Mouse (Mus musculus) hindbrain, embryonic 13.5 days (tissue): ENCODE data around the gene Trpv5. TPM values are rescaled to one million over a fixed set of nuclear protein-coding genes. Genes with fewer than 3 reads are reported as not detected.
A peak's percentile ranks its signal among the peaks of the same experiment; 100 is the strongest.

Source experiments
- ATAC-seq: fragments of 200-750 bp; cut with Nextera tagmentation; 2 replicates; pipeline ENCODE4 v1.8.0; 2017; ENCODE audit warnings: moderate TSS enrichment; ENCODE audit not compliant: low FRiP score
- H3K27ac ChIP-seq: fragments of 300-500 bp; sonication (generic); 2 replicates; pipeline ENCODE4 v1.5.1; 2015; ENCODE audit warnings: inconsistent platforms, mild to moderate bottlenecking, moderate library complexity
- H3K27me3 ChIP-seq: fragments of 300-500 bp; sonication (generic); 2 replicates; pipeline ENCODE4 v1.6.1; 2015; ENCODE audit warnings: mild to moderate bottlenecking, inconsistent platforms
- H3K36me3 ChIP-seq: fragments of 300-500 bp; sonication (generic); 2 replicates; pipeline ENCODE4 v1.6.1; 2015; ENCODE audit warnings: mild to moderate bottlenecking, inconsistent platforms
- H3K4me1 ChIP-seq: fragments of 300-500 bp; sonication (generic); replicated peaks from 2 replicates; pipeline ENCODE4 v1.6.1; 2015; ENCODE audit warnings: inconsistent platforms
- H3K4me2 ChIP-seq: fragments of 300-500 bp; sonication (generic); 2 replicates; pipeline ENCODE4 v1.6.1; 2015; ENCODE audit warnings: inconsistent platforms, mild to moderate bottlenecking, moderate library complexity
- H3K4me3 ChIP-seq: fragments of 300-500 bp; sonication (generic); 2 replicates; pipeline ENCODE4 v1.5.1; 2015; ENCODE audit warnings: mild to moderate bottlenecking, inconsistent platforms
- H3K9ac ChIP-seq: fragments of 300-500 bp; sonication (generic); 2 replicates; pipeline ENCODE4 v1.6.1; 2015; ENCODE audit warnings: mild to moderate bottlenecking, inconsistent platforms
- H3K9me3 ChIP-seq: fragments of 300-500 bp; sonication (generic); 2 replicates; pipeline ENCODE4 v1.6.1; 2016; ENCODE audit warnings: inconsistent platforms
- WGBS: fragments of 180-500 bp; shearing (Covaris S2); methylation state at CpG from one replicate; pipeline ENCODE4 v1.1.7; 2015; 5-methylcytosine and 5-hydroxymethylcytosine counted together
- polyA plus RNA-seq: library from polyadenylated mRNA; unstranded; fragments of >200 nt; fragmentation: Nextera tagmentation; extraction: Ambion mirVana; gene quantifications from 2 replicates; pipeline ENCODE4 v1.2.1, GENCODE M21; 2015

Gene Trpv5
- polyA plus RNA-seq, 1 experiment from 2014 or later: not detected

DNA sequence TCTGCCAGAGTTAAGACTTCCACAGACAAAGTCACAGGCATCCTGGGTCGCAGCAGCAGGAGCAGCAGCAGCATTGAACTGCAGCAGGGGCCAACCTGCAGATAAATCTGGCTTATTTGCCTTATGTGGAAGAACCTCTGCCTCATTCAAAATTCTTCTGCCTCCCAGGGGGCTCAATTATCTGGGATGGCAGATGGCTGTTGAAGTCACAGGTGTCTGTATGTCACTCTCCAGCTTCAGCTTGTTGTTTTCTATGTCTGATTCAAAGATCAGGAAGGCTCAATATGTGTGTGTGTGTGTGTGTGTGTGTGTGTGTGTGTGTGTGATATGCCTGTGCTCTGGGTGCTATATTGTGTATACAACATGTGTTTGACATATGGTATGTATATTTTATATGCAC is 43.2 kb downstream of the Trpv5 start:
- Histone ChIP-seq H3K27ac (no peak overlapping the region), H3K36me3 (no peaks in the 10 kb centered on the region), H3K4me2 (no peak overlapping the region), H3K4me3 (no peak overlapping the region), H3K4me1 (no peaks in the 10 kb centered on the region), H3K9ac (no peak overlapping the region), H3K9me3 (no peaks in the 10 kb centered on the region), H3K27me3 (no peaks in the 10 kb centered on the region)
- 27% methylated on average over 1 of the region's 1 CpGs for WGBS
- peak; percentile 49 for ATAC-seq

DNA sequence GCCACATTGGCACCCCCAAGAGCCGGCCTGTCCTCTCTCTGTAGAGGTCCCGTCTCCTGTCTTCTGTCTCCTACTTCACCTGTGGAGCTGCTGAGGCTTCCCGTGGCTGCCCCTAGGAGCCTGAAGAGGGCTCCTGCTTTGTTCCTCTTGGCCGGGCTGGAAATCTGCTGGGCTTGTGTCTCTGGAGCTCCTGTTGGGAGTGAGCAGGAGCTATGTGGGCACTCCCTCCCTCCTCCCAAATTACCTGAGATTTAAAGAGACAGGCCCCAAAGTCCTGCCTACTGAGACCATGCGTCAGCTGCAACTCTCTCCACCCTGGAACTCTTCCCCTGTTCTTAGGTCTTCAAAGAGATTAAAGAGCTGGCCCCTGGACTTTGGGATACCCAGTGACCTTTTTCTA is 44.4 kb downstream of the Trpv5 start, which contains the start of gene Trpv6:
Gene Trpv6, minus strand, starts transcription at position 228 of the 400 bp plus-strand sequence.
- H3K36me3 ChIP-seq: no peaks in the 10 kb centered on the region
- no peak within 1 kb of the TSS for H3K4me3 ChIP-seq
- no peaks in the 10 kb centered on the region for H3K9me3 ChIP-seq
- H3K27ac ChIP-seq: no peak within 1 kb of the TSS
- H3K9ac ChIP-seq: no peak within 1 kb of the TSS
- no peak within 1 kb of the TSS for H3K4me2 ChIP-seq
- H3K27me3 ChIP-seq: no peaks in the 10 kb centered on the region
- H3K4me1 ChIP-seq: no peaks in the 10 kb centered on the region
- ATAC-seq: no peak
- 32% methylated on average over 5 of the region's 5 CpGs for WGBS

GRCm38 (mm10) chr6:41635211-41635610 is 45.4 kb downstream of the Trpv5 start:
- Histone ChIP-seq H3K9ac (no peak overlapping the region), H3K27ac (no peak overlapping the region), H3K27me3 (no peaks in the 10 kb centered on the region), H3K4me3 (no peak overlapping the region), H3K36me3 (no peaks in the 10 kb centered on the region), H3K4me1 (no peaks in the 10 kb centered on the region), H3K9me3 (no peaks in the 10 kb centered on the region), H3K4me2 (no peak overlapping the region)
- ATAC-seq: no peak
- 24% methylated on average over 1 of the region's 1 CpGs for WGBS

- H3K4me1 ChIP-seq: no peaks in the 10 kb centered on the region
- 86% methylated on average over 4 of the region's 4 CpGs for WGBS
- H3K4me3 ChIP-seq: no peak overlapping the region
These were observed 49.0 kb downstream of the Trpv5 start for GRCm38 (mm10) chr6:41631549-41631948.

GRCm38 (mm10) chr6:41630791-41631190 is 49.8 kb downstream of the Trpv5 start:
- no peaks in the 10 kb centered on the region for H3K27me3 ChIP-seq
- WGBS: 77% methylated on average over 2 of the region's 2 CpGs
- no peak overlapping the region for H3K4me2 ChIP-seq
- H3K27ac ChIP-seq: no peak overlapping the region
- H3K4me1 ChIP-seq: no peaks in the 10 kb centered on the region
- ATAC-seq: no peak
- no peaks in the 10 kb centered on the region for H3K9me3 ChIP-seq
- no peaks in the 10 kb centered on the region for H3K36me3 ChIP-seq
- H3K4me3 ChIP-seq: no peak overlapping the region
- no peak overlapping the region for H3K9ac ChIP-seq

More at GRCm38 (mm10) chr6:41631549-41631948, 49.0 kb downstream of the Trpv5 start:
- Histone ChIP-seq H3K27ac (no peak overlapping the region), H3K27me3 (no peaks in the 10 kb centered on the region), H3K36me3 (no peaks in the 10 kb centered on the region), H3K9ac (no peak overlapping the region), H3K4me2 (no peak overlapping the region), H3K9me3 (no peaks in the 10 kb centered on the region)
- ATAC-seq: no peak

- no peaks in the 10 kb centered on the region for H3K9me3 ChIP-seq
- WGBS: 79% methylated on average over 1 of the region's 1 CpGs
- H3K4me3 ChIP-seq: no peak overlapping the region
- H3K9ac ChIP-seq: no peak overlapping the region
- H3K27me3 ChIP-seq: no peaks in the 10 kb centered on the region
- H3K27ac ChIP-seq: no peak overlapping the region
- H3K36me3 ChIP-seq: no peaks in the 10 kb centered on the region
- no peak overlapping the region for H3K4me2 ChIP-seq
- no peak for ATAC-seq
- no peaks in the 10 kb centered on the region for H3K4me1 ChIP-seq
These were observed 52.4 kb downstream of the Trpv5 start for GRCm38 (mm10) chr6:41628180-41628579.

DNA sequence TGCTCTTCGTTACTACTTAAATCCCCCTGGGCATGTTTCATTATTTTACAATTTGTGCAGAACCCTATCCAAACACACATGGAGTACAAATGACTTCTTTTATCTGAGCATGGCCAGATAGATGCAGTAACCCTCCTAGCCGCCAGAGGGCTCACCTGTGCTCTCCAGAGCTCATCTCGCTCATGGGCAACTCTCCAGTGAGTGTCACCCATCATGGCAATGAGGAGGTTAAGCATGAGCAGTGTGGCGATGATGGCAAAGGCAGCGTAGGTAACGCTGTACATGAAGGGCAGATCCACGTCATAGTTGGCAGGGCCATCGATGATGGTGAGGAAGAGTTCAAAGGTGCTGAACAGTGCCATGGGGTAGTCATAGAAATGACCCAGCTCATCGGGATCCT is 57.9 kb downstream of the Trpv5 start:
- no peaks in the 10 kb centered on the region for H3K9me3 ChIP-seq
- H3K9ac ChIP-seq: no peak overlapping the region
- 0 out of 2 replicates have a peak, but pooled peaks have one; percentile 30 for ATAC-seq
- WGBS: 62% methylated on average over 9 of the region's 9 CpGs
- no peak overlapping the region for H3K4me3 ChIP-seq
- no peaks in the 10 kb centered on the region for H3K4me1 ChIP-seq
- no peak overlapping the region for H3K27ac ChIP-seq
- no peaks in the 10 kb centered on the region for H3K27me3 ChIP-seq
- no peak overlapping the region for H3K4me2 ChIP-seq
- peaks cover 42% of the 10 kb centered on the region for H3K36me3 ChIP-seq

- H3K9me3 ChIP-seq: no peaks in the 10 kb centered on the region
- H3K4me2 ChIP-seq: no peak overlapping the region
- H3K36me3 ChIP-seq: peaks cover 54% of the 10 kb centered on the region
- no peak for ATAC-seq
- 93% methylated on average over 12 of the region's 12 CpGs for WGBS
- no peak overlapping the region for H3K9ac ChIP-seq
- no peaks in the 10 kb centered on the region for H3K27me3 ChIP-seq
- H3K27ac ChIP-seq: no peak overlapping the region
- no peaks in the 10 kb centered on the region for H3K4me1 ChIP-seq
- H3K4me3 ChIP-seq: no peak overlapping the region
These were observed 59.2 kb downstream of the Trpv5 start for GRCm38 (mm10) chr6:41621241-41621990.

GRCm38 (mm10) chr6:41620173-41620798 is 60.3 kb downstream of the Trpv5 start:
- ATAC-seq: 0 out of 2 replicates have a peak, but pooled peaks have one; percentile 3
- Histone ChIP-seq H3K4me2 (no peak overlapping the region), H3K27me3 (no peaks in the 10 kb centered on the region), H3K9me3 (no peaks in the 10 kb centered on the region), H3K9ac (no peak overlapping the region), H3K36me3 (peaks cover 66% of the 10 kb centered on the region), H3K27ac (no peak overlapping the region), H3K4me1 (no peaks in the 10 kb centered on the region), H3K4me3 (no peak overlapping the region)
- 93% methylated on average over 9 of the region's 9 CpGs for WGBS

GRCm38 (mm10) chr6:41607637-41608036 is 72.9 kb downstream of the Trpv5 start:
- no peaks in the 10 kb centered on the region for H3K27me3 ChIP-seq
- no peaks in the 10 kb centered on the region for H3K36me3 ChIP-seq
- no peak for ATAC-seq
- WGBS: 56% methylated on average over 5 of the region's 5 CpGs
- H3K9me3 ChIP-seq: no peaks in the 10 kb centered on the region
- no peak overlapping the region for H3K9ac ChIP-seq
- H3K27ac ChIP-seq: no peak overlapping the region
- peak overlapping the region; percentile 88 for H3K4me2 ChIP-seq
- peaks cover 27% of the 10 kb centered on the region for H3K4me1 ChIP-seq
- H3K4me3 ChIP-seq: no peak overlapping the region

DNA sequence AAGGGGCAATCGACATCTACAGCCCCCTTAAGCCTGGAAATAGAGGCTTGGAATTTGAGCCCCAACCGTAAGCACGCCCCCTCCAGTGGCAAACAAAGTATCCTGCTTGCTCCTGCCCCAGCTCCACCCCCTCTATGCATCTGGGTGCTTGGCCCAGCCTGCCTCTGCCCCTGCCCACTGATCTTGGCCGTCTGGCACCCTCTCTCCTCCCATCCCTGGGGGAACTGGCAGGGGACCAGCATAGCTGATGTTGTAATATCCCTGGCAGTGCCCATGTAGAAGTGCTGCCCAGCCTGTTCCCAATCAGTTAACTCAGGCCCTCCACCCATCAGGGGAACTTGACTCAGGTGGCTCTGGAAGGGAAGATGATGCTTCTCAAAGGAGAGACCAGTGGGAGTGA is 74.4 kb downstream of the Trpv5 start:
- peak overlapping the region; percentile 94 for H3K27ac ChIP-seq
- no peaks in the 10 kb centered on the region for H3K36me3 ChIP-seq
- peaks cover 27% of the 10 kb centered on the region for H3K4me1 ChIP-seq
- peak; percentile 19 for ATAC-seq
- peak overlapping the region; percentile 88 for H3K4me2 ChIP-seq
- H3K9me3 ChIP-seq: no peaks in the 10 kb centered on the region
- 5% methylated on average over 4 of the region's 4 CpGs for WGBS
- H3K9ac ChIP-seq: peak overlapping the region; percentile 88
- H3K4me3 ChIP-seq: peak overlapping the region; percentile 78
- H3K27me3 ChIP-seq: no peaks in the 10 kb centered on the region

DNA sequence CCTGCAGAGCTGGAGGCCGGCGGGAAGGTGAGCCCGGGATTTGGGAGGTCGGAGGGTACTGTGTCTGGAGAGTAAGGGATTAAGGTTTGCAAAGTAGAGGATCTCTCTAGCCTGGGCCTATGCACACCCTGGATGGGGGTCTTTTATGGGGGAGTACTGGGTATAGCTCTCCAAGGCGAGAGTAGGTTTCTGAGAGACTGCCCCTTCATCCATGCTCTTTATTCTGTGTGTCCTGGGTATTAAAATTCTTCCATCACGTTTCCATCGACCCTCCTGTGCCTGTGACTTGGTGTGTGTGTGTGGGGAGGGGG is 74.8 kb downstream of the Trpv5 start:
- peak overlapping the region; percentile 88 for H3K4me2 ChIP-seq
- peaks cover 27% of the 10 kb centered on the region for H3K4me1 ChIP-seq
- peak overlapping the region; percentile 94 for H3K27ac ChIP-seq
- WGBS: 0% methylated on average over 7 of the region's 7 CpGs
- peak; percentile 64 for ATAC-seq
- H3K27me3 ChIP-seq: no peaks in the 10 kb centered on the region
- no peaks in the 10 kb centered on the region for H3K36me3 ChIP-seq
- peak overlapping the region; percentile 78 for H3K4me3 ChIP-seq
- peak overlapping the region; percentile 88 for H3K9ac ChIP-seq
- no peaks in the 10 kb centered on the region for H3K9me3 ChIP-seq
